Mouse (Mus musculus) right cerebral cortex, postnatal 4 days (tissue): ENCODE measurements around the gene Tsc22d3.

Experiments used
- DNase-seq: peaks from one replicate; pipeline ENCODE4 v3.0.0-alpha.2; 2022

The Tsc22d3 gene

GRCm38 (mm10) chrX:140600410-140601109, at the start of gene Tsc22d3:
TSS of gene Tsc22d3 (minus strand) at chrX:140600659.
- peak; percentile 13 for DNase-seq

GRCm38 (mm10) chrX:140639592-140639991, 39.1 kb upstream of the Tsc22d3 start:
- no peak for DNase-seq

- DNase-seq, result no peak
These were observed 37.6 kb upstream of the Tsc22d3 start for GRCm38 (mm10) chrX:140638028-140638427.

- no peak for DNase-seq
These were observed 24.6 kb upstream of the Tsc22d3 start for GRCm38 (mm10) chrX:140624875-140625594.

- DNase-seq, result no peak
These were observed 9.5 kb upstream of the Tsc22d3 start for GRCm38 (mm10) chrX:140609938-140610337.

GRCm38 (mm10) chrX:140601884-140602283, 1.4 kb upstream of the Tsc22d3 start:
- DNase-seq, result no peak

- no peak for DNase-seq
These were observed 852 bp upstream of the Tsc22d3 start for GRCm38 (mm10) chrX:140601311-140601710.

GRCm38 (mm10) chrX:140599561-140600409, 674 bp downstream of the Tsc22d3 start:
- DNase-seq, result peak; percentile 2

GRCm38 (mm10) chrX:140598850-140599560, 1.5 kb downstream of the Tsc22d3 start:
- DNase-seq, result peak; percentile 29

- DNase-seq, result no peak
These were observed 2.1 kb downstream of the Tsc22d3 start for GRCm38 (mm10) chrX:140598194-140598849.

GRCm38 (mm10) chrX:140591176-140591575, 9.3 kb downstream of the Tsc22d3 start:
- no peak for DNase-seq

GRCm38 (mm10) chrX:140590142-140590541, 10.3 kb downstream of the Tsc22d3 start:
- DNase-seq, result no peak

GRCm38 (mm10) chrX:140589194-140589751, 11.2 kb downstream of the Tsc22d3 start:
- DNase-seq, result no peak

GRCm38 (mm10) chrX:140588534-140588933, 11.9 kb downstream of the Tsc22d3 start:
- DNase-seq, result no peak

GRCm38 (mm10) chrX:140580416-140580815, 20.0 kb downstream of the Tsc22d3 start:
- DNase-seq, result no peak

GRCm38 (mm10) chrX:140575636-140576035, 24.8 kb downstream of the Tsc22d3 start:
- DNase-seq, result no peak

GRCm38 (mm10) chrX:140575200-140575599, 25.3 kb downstream of the Tsc22d3 start:
- no peak for DNase-seq

GRCm38 (mm10) chrX:140572702-140573338, 27.6 kb downstream of the Tsc22d3 start:
- no peak for DNase-seq

- DNase-seq, result no peak
These were observed 30.9 kb downstream of the Tsc22d3 start for GRCm38 (mm10) chrX:140569595-140569994.

- DNase-seq, result no peak
These were observed 32.6 kb downstream of the Tsc22d3 start for GRCm38 (mm10) chrX:140567711-140568407.

- no peak for DNase-seq
These were observed 34.7 kb downstream of the Tsc22d3 start for GRCm38 (mm10) chrX:140565759-140566158.
